Mouse (Mus musculus) liver, embryonic 13.5 days (tissue): Measurements from ENCODE around the gene Cldn34c4. TPM values are rescaled to one million over a fixed set of nuclear protein-coding genes. Genes with fewer than 3 reads are reported as not detected.

Experiments used
- ATAC-seq: fragments of 200-750 bp; cut with Nextera tagmentation; 2 replicates; pipeline ENCODE4 v1.8.0; 2017; ENCODE audit warnings: low read depth, mild to moderate bottlenecking, moderate number of reproducible peaks, moderate library complexity
- DNase-seq: peaks from one replicate; pipeline ENCODE4 v3.0.0; 2022
- H3K27ac ChIP-seq: fragments of 300-500 bp; sonication (generic); 2 replicates; pipeline ENCODE4 v1.5.1; 2015; ENCODE audit warnings: moderate library complexity, mild to moderate bottlenecking, inconsistent platforms
- H3K27me3 ChIP-seq: fragments of 300-500 bp; sonication (generic); 2 replicates; pipeline ENCODE4 v1.6.1; 2015; ENCODE audit warnings: mild to moderate bottlenecking, inconsistent platforms
- H3K36me3 ChIP-seq: fragments of 300-500 bp; sonication (generic); 2 replicates; pipeline ENCODE4 v1.6.1; 2015; ENCODE audit warnings: mild to moderate bottlenecking, inconsistent platforms
- H3K4me1 ChIP-seq: fragments of 300-500 bp; sonication (generic); replicated peaks from 2 replicates; pipeline ENCODE4 v1.6.1; 2015; ENCODE audit warnings: inconsistent platforms
- H3K4me2 ChIP-seq: fragments of 300-500 bp; sonication (generic); 2 replicates; pipeline ENCODE4 v1.6.1; 2015; ENCODE audit warnings: inconsistent platforms, mild to moderate bottlenecking, moderate library complexity
- H3K4me3 ChIP-seq: fragments of 300-500 bp; sonication (generic); replicated peaks from 2 replicates; pipeline ENCODE4 v1.5.1; 2015; ENCODE audit warnings: mild to moderate bottlenecking, inconsistent platforms
- H3K9ac ChIP-seq: fragments of 300-500 bp; sonication (generic); 2 replicates; pipeline ENCODE4 v1.6.1; 2015; ENCODE audit warnings: mild to moderate bottlenecking, inconsistent platforms
- H3K9me3 ChIP-seq: fragments of 300-500 bp; sonication (generic); replicated peaks from 2 replicates; pipeline ENCODE4 v1.6.1; 2016; ENCODE audit warnings: inconsistent platforms
- WGBS: fragments of 180-500 bp; shearing (Covaris S2); methylation state at CpG from one replicate; pipeline ENCODE4 v1.1.7; 2015; ENCODE audit not compliant: insufficient replicate concordance; 5-methylcytosine and 5-hydroxymethylcytosine counted together
- polyA plus RNA-seq: library from polyadenylated mRNA; unstranded; fragments of >200 nt; fragmentation: Nextera tagmentation; extraction: Ambion mirVana; gene quantifications from 2 replicates; pipeline ENCODE4 v1.2.1, GENCODE M21; 2015

The Cldn34c4 gene
- polyA plus RNA-seq, result not detected in 2 replicates

- H3K9me3 ChIP-seq, result no peaks in the 10 kb centered on the region
- no peaks in the 10 kb centered on the region for H3K36me3 ChIP-seq
- no peak for DNase-seq
- no peaks in the 10 kb centered on the region for H3K27me3 ChIP-seq
- ATAC-seq, result no peak
- no peak within 1 kb of the TSS for H3K4me2 ChIP-seq
- no peak within 1 kb of the TSS for H3K27ac ChIP-seq
- H3K4me1 ChIP-seq, result no peaks in the 10 kb centered on the region
- 39% methylated on average over 2 of the region's 2 CpGs for WGBS
- no peak within 1 kb of the TSS for H3K4me3 ChIP-seq
- no peak within 1 kb of the TSS for H3K9ac ChIP-seq
Measured at GRCm38 (mm10) chrX:127736454-127736853, at the start of gene Cldn34c4. Gene Cldn34c4 (minus strand): TSS chrX:127736554.

- DNase-seq (no peak), ATAC-seq (no peak)
- H3K4me1 ChIP-seq, result no peaks in the 10 kb centered on the region
- H3K36me3 ChIP-seq, result no peaks in the 10 kb centered on the region
- no peaks in the 10 kb centered on the region for H3K27me3 ChIP-seq
- H3K9me3 ChIP-seq, result no peaks in the 10 kb centered on the region
- WGBS, result 50% methylated on average over 4 of the region's 4 CpGs
- no peak overlapping the region for H3K27ac ChIP-seq
- H3K4me2 ChIP-seq, result no peak overlapping the region
- H3K9ac ChIP-seq, result no peak overlapping the region
- no peak overlapping the region for H3K4me3 ChIP-seq
Measured at GRCm38 (mm10) chrX:127747062-127747461, 10.7 kb upstream of the Cldn34c4 start.
